Mouse (Mus musculus): ENCODE measurements around the gene Srpk2.

GRCm38 (mm10) chr5:23500715-23501114 lies 183.7 kb downstream of the Srpk2 start:
- no peak for TF ChIP-seq CTCF (conservative IDR thresholded peaks at IDR 0.05 in 1 of 2, IDR thresholded peaks at IDR 0.05 in 1 of 2; ENCODE audit: low read depth in 2 of 2, low read length in 2 of 2)
- TF ChIP-seq UBTF (IDR thresholded peaks at IDR 0.05; ENCODE audit: low read depth, low read length) = no peak
- TF ChIP-seq MEF2A (IDR thresholded peaks at IDR 0.05; ENCODE audit: borderline replicate concordance, low read depth, low read length) = no peak
- TF ChIP-seq EP300 (IDR thresholded peaks at IDR 0.05; ENCODE audit: low read length) = no peak
- no peak for TF ChIP-seq USF1 (IDR thresholded peaks at IDR 0.05; ENCODE audit: low read depth, low read length)
- no peak for TF ChIP-seq CHD1 (IDR thresholded peaks at IDR 0.05; ENCODE audit: low read depth, low read length)
- no peak for TF ChIP-seq TBP (conservative IDR thresholded peaks at IDR 0.05; ENCODE audit: low read depth, low read length)
- no peak for TF ChIP-seq NRF1 (IDR thresholded peaks at IDR 0.05; ENCODE audit: low read depth, low read length)
- no peak for TF ChIP-seq ZC3H11A (IDR thresholded peaks at IDR 0.05; ENCODE audit: low read depth, low read length)
- no peak for TF ChIP-seq E2F4 (IDR thresholded peaks at IDR 0.05; ENCODE audit: insufficient replicate concordance, low read depth, low read length)
- no peak for TF ChIP-seq POLR2A (IDR thresholded peaks at IDR 0.05; ENCODE audit: low read depth, low read length)
- TF ChIP-seq USF2 (conservative IDR thresholded peaks at IDR 0.05; ENCODE audit: low read depth, low read length) = no peak
- TF ChIP-seq MAX (IDR thresholded peaks at IDR 0.05; ENCODE audit: low read length) = no peak
- TF ChIP-seq ZNF384 (IDR thresholded peaks at IDR 0.05; ENCODE audit: low read depth, low read length) = no peak
